Mouse (Mus musculus): Measurements from ENCODE around the gene Tmem238l. TPM values are rescaled to one million over a fixed set of nuclear protein-coding genes. Genes with fewer than 3 reads are reported as not detected.

Tmem238l gene
- total RNA-seq, 2 experiments from 2014 or later, result not detected

Other genes with a start within 250 kb of the Tmem238l start
- under 1 TPM; 0.07 to 0.12 TPM for gene Pirt, start 44.7 kb upstream of the Tmem238l start, total RNA-seq (2021)
- 1 to 10 TPM; 1.3 to 1.6 TPM for gene Tmem220, start 68.5 kb downstream of the Tmem238l start, total RNA-seq (2021)
- 10 to 100 TPM in 1 of 2 experiments, 1 to 10 TPM in 1; 8.0 to 11.9 TPM for gene Adprm, start 96.0 kb downstream of the Tmem238l start, total RNA-seq (2021)
- 10 to 100 TPM in 1 of 2 experiments, 1 to 10 TPM in 1; 9.8 to 11.4 TPM for gene Sco1, start 96.0 kb downstream of the Tmem238l start, total RNA-seq (2021)
- gene Myh3, start 121.7 kb downstream of the Tmem238l start, total RNA-seq (2021), result 100 to 1,000 TPM in 1 of 2 experiments, 10 to 100 TPM in 1; 79.0 to 104 TPM
- 1,000 to 10,000 TPM; 1,145 to 1,256 TPM for gene Myh2, start 214.4 kb downstream of the Tmem238l start, total RNA-seq (2021)
- gene Myh1, start 243.4 kb downstream of the Tmem238l start, total RNA-seq (2021), result 1,000 to 10,000 TPM; 4,609 to 4,620 TPM